Comparison of ENCODE assay signal across 8 mouse cellular contexts in the genomic region with DNA sequence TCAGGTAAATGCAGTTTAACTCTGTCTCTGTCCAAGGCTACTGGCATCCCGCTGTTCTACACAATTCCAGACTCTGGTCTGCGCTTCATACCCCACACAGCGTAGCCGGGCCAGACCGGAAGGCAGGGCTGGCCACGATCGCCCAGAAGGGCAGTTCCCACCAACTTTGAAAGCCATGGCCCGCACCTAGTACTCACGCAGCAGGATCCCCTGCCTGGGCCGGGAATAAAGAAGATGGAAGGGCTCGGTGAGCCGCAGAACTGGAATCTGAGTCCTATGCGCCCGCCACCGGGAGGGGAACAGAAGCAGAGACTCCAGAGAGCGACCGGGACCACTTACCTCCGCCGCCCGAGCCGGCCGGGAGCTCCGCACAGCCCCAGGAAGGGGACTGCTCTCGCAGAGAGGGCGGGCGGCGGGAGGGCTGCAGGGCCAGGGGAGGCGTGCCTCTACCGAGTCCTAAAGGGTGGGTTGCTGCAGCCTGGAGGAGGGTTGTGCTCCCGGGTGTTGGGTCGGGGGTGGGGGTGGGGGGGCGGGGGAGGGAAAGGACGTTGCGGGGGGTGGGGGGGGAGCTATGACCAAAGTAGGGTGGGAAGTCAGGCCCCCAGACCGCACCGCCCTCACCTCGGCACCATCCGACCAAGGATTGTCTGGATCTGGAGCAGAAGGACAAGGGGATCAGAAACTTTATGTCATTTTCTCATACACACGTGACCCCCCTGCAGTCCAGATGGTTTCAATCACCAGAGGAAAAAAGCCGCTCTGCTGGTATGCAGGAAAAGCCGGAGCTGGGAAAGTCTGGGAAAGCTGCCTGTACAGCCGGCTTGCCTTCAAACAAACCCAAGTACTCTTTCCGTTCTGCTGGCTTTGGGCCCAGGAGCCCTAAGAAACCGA. TPM values are rescaled to one million over a fixed set of nuclear protein-coding genes. Genes with fewer than 3 reads are reported as not detected.
DNase-seq lines count a peak whose midpoint lies in the region; ATAC-seq lines count a peak whose summit lies in the region.

No protein-coding gene starts in this region.

- WGBS in hindbrain, embryonic 13.5 days = under 1% methylated on average over 41 of the region's 44 CpGs
- WGBS in lung, embryonic 16.5 days = under 1% methylated on average over 32 of the region's 44 CpGs

- H3K4me3 ChIP-seq in hindbrain, embryonic 13.5 days = peak overlapping the region; percentile 60
- peak overlapping the region; percentile 90 for H3K4me3 ChIP-seq in lung, embryonic 16.5 days (ENCODE audit: low read length)

- H3K27me3 ChIP-seq in hindbrain, embryonic 13.5 days = 0 out of 2 replicates have a peak, but pooled peaks cover 3% of the 10 kb centered on the region
- no peaks in the 10 kb centered on the region for H3K27me3 ChIP-seq in lung, embryonic 16.5 days (ENCODE audit: control insufficient read depth, insufficient read depth, low read depth, low read length)

- peaks cover 16% of the 10 kb centered on the region for H3K4me1 ChIP-seq in hindbrain, embryonic 13.5 days (replicated peaks)
- H3K4me1 ChIP-seq in lung, embryonic 16.5 days (replicated peaks; ENCODE audit: control insufficient read depth, insufficient read depth, low read length) = peaks cover 36% of the 10 kb centered on the region

- H3K9ac ChIP-seq in hindbrain, embryonic 13.5 days = peak overlapping the region; percentile 82
- H3K9ac ChIP-seq in lung, embryonic 16.5 days (ENCODE audit: low read length) = peak overlapping the region; percentile 97

- DNase-seq in ZHBTc4 (ENCODE audit: low read depth, low spot score) = peak; percentile 72
- DNase-seq in cerebellum, postnatal 25 days = peak; percentile 68 to 75
- peak; percentile 51 to 67 for DNase-seq in frontal cortex, postnatal 36 days (ENCODE audit: low spot score in 2 of 2)
- peak; percentile 50 to 73 for DNase-seq in layer of hippocampus, postnatal 14 days (ENCODE audit: low spot score in 2 of 2)
- peak; percentile 20 for DNase-seq in retina, adult 2 months (ENCODE audit: low read depth, low spot score)
- peak; percentile 42 to 70 for DNase-seq in urinary bladder, postnatal 36 days (ENCODE audit: low spot score in 2 of 2)

- H3K4me2 ChIP-seq in hindbrain, embryonic 13.5 days = peak overlapping the region; percentile 87
- H3K4me2 ChIP-seq in lung, embryonic 16.5 days (ENCODE audit: low read depth, low read length) = peak overlapping the region; percentile 73

- H3K9me3 ChIP-seq in hindbrain, embryonic 13.5 days = no peaks in the 10 kb centered on the region
- no peaks in the 10 kb centered on the region for H3K9me3 ChIP-seq in lung, embryonic 16.5 days (ENCODE audit: control insufficient read depth, low read length)

- peak overlapping the region; percentile 86 for H3K27ac ChIP-seq in hindbrain, embryonic 13.5 days
- peak overlapping the region; percentile 100 for H3K27ac ChIP-seq in lung, embryonic 16.5 days (ENCODE audit: low read length)

- no peaks in the 10 kb centered on the region for H3K36me3 ChIP-seq in hindbrain, embryonic 13.5 days
- H3K36me3 ChIP-seq in lung, embryonic 16.5 days (ENCODE audit: control insufficient read depth, insufficient read depth, low read length) = no peaks in the 10 kb centered on the region

- peak; percentile 93 for ATAC-seq in hindbrain, embryonic 13.5 days (ENCODE audit: low FRiP score)
- peak; percentile 96 for ATAC-seq in lung, embryonic 16.5 days (ENCODE audit: low read depth)

RNA-seq across cellular contexts. Expression of gene St5, which starts 31.6 kb away (rescaled TPM):
- polyA plus RNA-seq in hindbrain, embryonic 13.5 days (2015; fragmentation: Nextera tagmentation; extraction: Ambion mirVana) = 22.6 and 25.6 TPM in 2 replicates
- total RNA-seq in layer of hippocampus, postnatal 14 days (2021) = 10 to 100 TPM; 30.2 to 35.7 TPM
- 72.2 and 77.5 TPM in 2 replicates for polyA plus RNA-seq in lung, embryonic 16.5 days (2015; fragmentation: Nextera tagmentation; extraction: Ambion mirVana)

RNA-seq across cellular contexts. Expression of gene Akip1, which starts 31.7 kb away (rescaled TPM):
- 15.5 TPM in 2 replicates for polyA plus RNA-seq in hindbrain, embryonic 13.5 days (2015; fragmentation: Nextera tagmentation; extraction: Ambion mirVana)
- total RNA-seq in layer of hippocampus, postnatal 14 days (2021) = 1 to 10 TPM; 4.8 to 5.6 TPM
- polyA plus RNA-seq in lung, embryonic 16.5 days (2015; fragmentation: Nextera tagmentation; extraction: Ambion mirVana) = 44.0 and 45.7 TPM in 2 replicates

RNA-seq across cellular contexts. Expression of gene BC051019, which starts 51.8 kb away (rescaled TPM):
- polyA plus RNA-seq in hindbrain, embryonic 13.5 days (2015; fragmentation: Nextera tagmentation; extraction: Ambion mirVana) = 0.16 and 1.00 TPM in 2 replicates
- total RNA-seq in layer of hippocampus, postnatal 14 days (2021) = 1 to 10 TPM in 1 of 2 experiments, not detected in 1; 1.3 TPM
- 8.9 and 10.1 TPM in 2 replicates for polyA plus RNA-seq in lung, embryonic 16.5 days (2015; fragmentation: Nextera tagmentation; extraction: Ambion mirVana)

RNA-seq across cellular contexts. Expression of gene Ascl3, which starts 59.7 kb away (rescaled TPM):
- 0.42 TPM in 1 of 2 replicates, not detected in the other for polyA plus RNA-seq in hindbrain, embryonic 13.5 days (2015; fragmentation: Nextera tagmentation; extraction: Ambion mirVana)
- not detected for total RNA-seq in layer of hippocampus, postnatal 14 days (2021)
- 0.60 TPM in 1 of 2 replicates, not detected in the other for polyA plus RNA-seq in lung, embryonic 16.5 days (2015; fragmentation: Nextera tagmentation; extraction: Ambion mirVana)

Comparison
In these comparisons a context has a peak if more than half of its experiments do, and no peak if none do; other contexts are left out.
1. Peak in every context shown above with its lines: DNase-seq, ATAC-seq, H3K4me3 ChIP-seq and H3K27ac ChIP-seq.
2. DNase-seq: peak in every context shown above with its lines; median percentile 72 in ZHBTc4; 72 in cerebellum, postnatal 25 days; 62 in layer of hippocampus, postnatal 14 days; 59 in frontal cortex, postnatal 36 days; 56 in urinary bladder, postnatal 36 days; 20 in retina, adult 2 months.